Mouse (Mus musculus) midbrain, embryonic 11.5 days (tissue): Measurements from ENCODE around the gene Bnc2. TPM values are rescaled to one million over a fixed set of nuclear protein-coding genes. Genes with fewer than 3 reads are reported as not detected.

Experiments used
- ATAC-seq: fragments of 200-750 bp; cut with Nextera tagmentation; 2 replicates; pipeline ENCODE4 v1.8.0; 2017; ENCODE audit warnings: moderate TSS enrichment, moderate library complexity; ENCODE audit not compliant: low FRiP score
- DNase-seq: peaks from one replicate; pipeline ENCODE4 v3.0.0; 2015; ENCODE audit warnings: low spot score; ENCODE audit errors: missing footprints
- H3K27ac ChIP-seq: fragments of 300-500 bp; sonication (generic); 2 replicates; pipeline ENCODE4 v1.5.1; 2014; ENCODE audit warnings: low read depth, low read length
- H3K27me3 ChIP-seq: fragments of 300-500 bp; sonication (generic); 2 replicates; pipeline ENCODE4 v1.6.1; 2014; ENCODE audit warnings: mild to moderate bottlenecking, low read length, moderate library complexity, mixed read lengths; ENCODE audit not compliant: control insufficient read depth, insufficient read depth
- H3K36me3 ChIP-seq: fragments of 300-500 bp; sonication (generic); 2 replicates; pipeline ENCODE4 v1.6.1; 2014; ENCODE audit warnings: mild to moderate bottlenecking, low read length, moderate library complexity, mixed read lengths; ENCODE audit not compliant: control insufficient read depth, insufficient read depth
- H3K4me1 ChIP-seq: fragments of 300-500 bp; sonication (generic); 2 replicates; pipeline ENCODE4 v1.6.1; 2014; ENCODE audit warnings: low read length; ENCODE audit not compliant: control insufficient read depth, insufficient read depth
- H3K4me2 ChIP-seq: fragments of 300-500 bp; sonication (generic); 2 replicates; pipeline ENCODE4 v1.6.1; 2014; ENCODE audit warnings: mild to moderate bottlenecking, moderate library complexity
- H3K4me3 ChIP-seq: fragments of 300-500 bp; sonication (generic); 2 replicates; pipeline ENCODE4 v1.5.1; 2014; ENCODE audit warnings: low read depth, low read length
- H3K9ac ChIP-seq: fragments of 300-500 bp; sonication (generic); 2 replicates; pipeline ENCODE4 v1.6.1; 2014; ENCODE audit warnings: low read length
- H3K9me3 ChIP-seq: fragments of 300-500 bp; sonication (generic); 2 replicates; pipeline ENCODE4 v1.6.1; 2016; ENCODE audit warnings: low read length; ENCODE audit not compliant: control insufficient read depth
- WGBS: fragments of 180-500 bp; shearing (Covaris S2); extraction: QIAGEN DNeasy Blood & Tissue Kit; methylation state at CpG from one replicate; pipeline ENCODE4 v1.1.7; 2014; 5-methylcytosine and 5-hydroxymethylcytosine counted together
- polyA plus RNA-seq: library from polyadenylated mRNA; unstranded; fragments of >200 nt; fragmentation: Nextera tagmentation; extraction: Ambion mirVana; gene quantifications from 2 replicates; pipeline ENCODE4 v1.2.1, GENCODE M21; 2014

The Bnc2 gene
- polyA plus RNA-seq, 1 experiment from 2014 or later = 9.1 TPM

- Histone ChIP-seq H3K4me2 (no peak overlapping the region), H3K36me3 (no peaks in the 10 kb centered on the region), H3K27me3 (no peaks in the 10 kb centered on the region), H3K9me3 (no peaks in the 10 kb centered on the region), H3K27ac (no peak overlapping the region), H3K4me1 (no peaks in the 10 kb centered on the region), H3K4me3 (no peak overlapping the region), H3K9ac (no peak overlapping the region)
- no peak for ATAC-seq
- DNase-seq = no peak
- 65% methylated on average over 6 of the region's 6 CpGs for WGBS
These were observed 94.7 kb downstream of the Bnc2 start for GRCm38 (mm10) chr4:84580260-84580952.

GRCm38 (mm10) chr4:84578296-84578695 is 96.8 kb downstream of the Bnc2 start:
- Histone ChIP-seq H3K27ac (no peak overlapping the region), H3K9me3 (no peaks in the 10 kb centered on the region), H3K27me3 (no peaks in the 10 kb centered on the region), H3K4me3 (no peak overlapping the region), H3K4me1 (no peaks in the 10 kb centered on the region), H3K4me2 (no peak overlapping the region), H3K9ac (no peak overlapping the region), H3K36me3 (no peaks in the 10 kb centered on the region)
- DNase-seq (no peak), ATAC-seq (no peak)
- 88% methylated on average over 1 of the region's 1 CpGs for WGBS

GRCm38 (mm10) chr4:84566123-84566522 is 109.0 kb downstream of the Bnc2 start:
- DNase-seq (no peak), ATAC-seq (no peak)
- Histone ChIP-seq H3K36me3 (no peaks in the 10 kb centered on the region), H3K4me1 (no peaks in the 10 kb centered on the region), H3K4me3 (no peak overlapping the region), H3K9me3 (no peaks in the 10 kb centered on the region), H3K4me2 (no peak overlapping the region), H3K27ac (no peak overlapping the region), H3K9ac (no peak overlapping the region), H3K27me3 (no peaks in the 10 kb centered on the region)
- WGBS = 79% methylated on average over 8 of the region's 8 CpGs

GRCm38 (mm10) chr4:84545204-84545871 is 129.7 kb downstream of the Bnc2 start:
- Histone ChIP-seq H3K4me2 (peak overlapping the region; percentile 76), H3K27ac (peak overlapping the region; percentile 54; the same call in 1 of the 2 replicates), H3K9ac (peak overlapping the region; percentile 78), H3K36me3 (no peaks in the 10 kb centered on the region), H3K9me3 (no peaks in the 10 kb centered on the region), H3K4me1 (peaks cover 5% of the 10 kb centered on the region; the same call in 1 of the 2 replicates), H3K27me3 (peaks cover 15% of the 10 kb centered on the region), H3K4me3 (peak overlapping the region; percentile 54)
- WGBS = 1% methylated on average over 62 of the region's 62 CpGs
- peak; percentile 97 for DNase-seq
- ATAC-seq = peak; percentile 91

DNA sequence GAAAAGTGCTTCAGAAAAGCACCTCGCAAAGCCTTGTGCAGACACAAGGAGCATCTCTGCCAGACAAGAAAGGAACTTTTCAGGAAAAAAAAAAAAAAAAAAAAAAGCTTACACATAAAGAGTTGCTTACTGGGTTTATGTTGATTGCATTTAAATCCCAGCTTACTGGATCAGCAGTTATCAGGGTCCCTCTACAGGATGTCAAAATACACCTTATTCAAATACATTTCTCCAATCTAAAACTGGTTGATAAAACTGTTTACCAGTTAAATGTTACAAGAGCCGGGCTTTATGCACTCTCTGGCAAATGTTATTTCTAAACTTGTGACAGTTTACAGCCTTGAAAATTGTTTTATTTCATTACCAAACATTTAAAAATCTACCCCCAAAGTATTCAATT is 130.4 kb downstream of the Bnc2 start:
- Histone ChIP-seq H3K27me3 (peaks cover 15% of the 10 kb centered on the region), H3K9me3 (no peaks in the 10 kb centered on the region), H3K36me3 (no peaks in the 10 kb centered on the region), H3K4me3 (peak overlapping the region; percentile 54; the same call in 1 of the 2 replicates), H3K27ac (no peak overlapping the region), H3K4me1 (peaks cover 5% of the 10 kb centered on the region; the same call in 1 of the 2 replicates), H3K4me2 (peak overlapping the region; percentile 76), H3K9ac (no peak overlapping the region)
- no peak for ATAC-seq
- peak; percentile 89 for DNase-seq
- WGBS = 35% methylated on average over 2 of the region's 2 CpGs

- H3K9ac ChIP-seq = no peak overlapping the region
- H3K36me3 ChIP-seq = no peaks in the 10 kb centered on the region
- no peaks in the 10 kb centered on the region for H3K9me3 ChIP-seq
- no peak overlapping the region for H3K4me2 ChIP-seq
- WGBS = 84% methylated on average over 6 of the region's 6 CpGs
- H3K4me1 ChIP-seq = no peaks in the 10 kb centered on the region
- H3K27ac ChIP-seq = no peak overlapping the region
- ATAC-seq = no peak
- DNase-seq = no peak
- no peak overlapping the region for H3K4me3 ChIP-seq
- peaks cover 5% of the 10 kb centered on the region for H3K27me3 ChIP-seq
These were observed 134.5 kb downstream of the Bnc2 start for GRCm38 (mm10) chr4:84540531-84540930.

- H3K4me1 ChIP-seq = no peaks in the 10 kb centered on the region
- DNase-seq = no peak
- H3K9ac ChIP-seq = no peak overlapping the region
- no peak overlapping the region for H3K4me3 ChIP-seq
- ATAC-seq = no peak
- H3K27me3 ChIP-seq = peaks cover 5% of the 10 kb centered on the region
- H3K4me2 ChIP-seq = no peak overlapping the region
- H3K36me3 ChIP-seq = no peaks in the 10 kb centered on the region
- no peaks in the 10 kb centered on the region for H3K9me3 ChIP-seq
- no peak overlapping the region for H3K27ac ChIP-seq
- 84% methylated on average over 8 of the region's 8 CpGs for WGBS
These were observed 135.7 kb downstream of the Bnc2 start for GRCm38 (mm10) chr4:84539396-84539795.

DNA sequence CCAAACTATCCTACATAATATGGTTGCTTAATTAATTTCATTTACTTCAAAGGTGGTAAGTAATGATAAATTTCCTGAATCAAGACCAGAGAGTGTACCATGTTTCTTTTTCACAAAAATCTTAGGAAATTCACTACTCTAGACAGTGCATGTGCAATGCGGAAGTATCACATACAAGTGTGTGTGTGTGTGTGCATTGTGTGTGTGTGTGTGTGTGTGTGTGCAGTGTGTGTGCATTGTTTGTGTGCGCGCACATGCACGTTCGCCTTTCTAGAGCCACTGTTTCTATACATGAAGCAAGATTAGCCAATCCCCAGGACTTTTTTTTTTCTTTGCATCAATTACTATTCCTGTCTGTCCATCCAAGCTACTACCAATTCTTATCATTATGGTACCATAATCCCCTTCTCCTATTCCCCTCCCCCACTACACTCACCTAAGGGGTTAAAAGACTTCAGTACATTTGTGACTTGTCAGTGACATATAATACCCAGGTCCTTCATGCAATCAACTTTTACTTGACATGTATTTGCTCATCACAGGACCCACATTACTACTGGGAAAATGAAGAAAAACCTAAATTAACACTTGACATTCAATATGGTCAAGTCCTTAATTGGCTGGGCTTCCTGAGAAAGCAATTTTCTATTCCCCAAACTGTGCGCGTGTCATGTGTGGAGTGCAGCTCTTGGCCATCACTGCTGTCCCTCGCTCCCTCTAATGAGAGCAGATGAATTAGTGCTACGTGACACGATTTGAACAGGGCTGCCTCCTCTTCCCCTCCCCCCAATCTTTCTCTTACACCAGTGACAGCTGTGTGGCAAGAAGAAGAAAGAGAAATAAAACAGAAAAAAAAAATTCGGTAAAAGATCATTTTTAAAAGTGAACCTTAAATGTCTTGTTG is 145.9 kb downstream of the Bnc2 start:
- Histone ChIP-seq H3K4me3 (no peak overlapping the region), H3K36me3 (no peaks in the 10 kb centered on the region), H3K27me3 (peaks cover 2% of the 10 kb centered on the region; the same call in 1 of the 2 replicates), H3K9me3 (no peaks in the 10 kb centered on the region), H3K4me1 (peaks cover 23% of the 10 kb centered on the region), H3K27ac (no peak overlapping the region), H3K4me2 (no peak overlapping the region), H3K9ac (no peak overlapping the region)
- WGBS = 63% methylated on average over 11 of the region's 11 CpGs
- peak; percentile 77 for ATAC-seq
- DNase-seq = no peak
